Mouse (Mus musculus): ENCODE data around the gene Zeb2. TPM values are rescaled to one million over a fixed set of nuclear protein-coding genes. Genes with fewer than 3 reads are reported as not detected.

Zeb2 gene
- polyA plus RNA-seq, 1 experiment from 2014 or later = 120 TPM

- 51% methylated on average over 4 of the region's 4 CpGs for WGBS
- no peaks in the 10 kb centered on the region for H3K9me3 ChIP-seq (ENCODE audit: control insufficient read depth, low read length)
These were observed 140.7 kb downstream of the Zeb2 start for GRCm38 (mm10) chr2:44976484-44976883.

DNA sequence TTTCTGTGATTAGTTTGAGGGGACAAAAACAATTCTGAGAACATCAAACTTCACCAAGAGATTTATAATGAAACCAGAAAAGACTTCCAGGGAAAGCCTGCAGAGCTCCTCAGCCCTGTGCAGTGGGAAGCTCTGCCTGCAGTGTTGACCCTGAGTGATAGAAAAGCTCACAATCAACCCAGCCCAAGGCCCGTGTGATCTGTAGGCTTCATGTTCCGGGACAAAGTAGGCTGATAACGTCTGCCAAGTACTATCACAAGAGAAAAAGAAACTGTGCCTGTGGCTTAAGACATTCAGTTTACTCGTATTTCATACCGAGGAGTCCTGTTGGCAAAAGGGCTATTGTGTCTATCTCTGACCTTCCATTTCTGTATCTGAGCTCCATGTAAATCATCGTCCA lies 143.4 kb downstream of the Zeb2 start:
- Histone ChIP-seq H3K4me2 (ENCODE audit: low read length) (no peak overlapping the region), H3K9ac (replicated peaks; ENCODE audit: low read depth, low read length) (no peak overlapping the region), H3K4me1 (replicated peaks; ENCODE audit: control insufficient read depth, insufficient read depth, low read length) (peaks cover 4% of the 10 kb centered on the region), H3K9me3 (ENCODE audit: control insufficient read depth, low read length) (no peaks in the 10 kb centered on the region), H3K27me3 (replicated peaks; ENCODE audit: control insufficient read depth, insufficient read depth, low read length) (no peaks in the 10 kb centered on the region), H3K36me3 (ENCODE audit: control insufficient read depth, insufficient read depth) (no peaks in the 10 kb centered on the region), H3K4me3 (replicated peaks; ENCODE audit: low read length) (no peak overlapping the region), H3K27ac (ENCODE audit: low read length) (no peak overlapping the region)
- WGBS = 90% methylated on average over 6 of the region's 6 CpGs
- no peak for ATAC-seq

More at GRCm38 (mm10) chr2:44976484-44976883, 140.7 kb downstream of the Zeb2 start:
- Histone ChIP-seq H3K4me3 (replicated peaks; ENCODE audit: low read length) (no peak overlapping the region), H3K4me2 (ENCODE audit: low read length) (no peak overlapping the region), H3K9ac (replicated peaks; ENCODE audit: low read depth, low read length) (no peak overlapping the region), H3K36me3 (ENCODE audit: control insufficient read depth, insufficient read depth) (no peaks in the 10 kb centered on the region), H3K27me3 (replicated peaks; ENCODE audit: control insufficient read depth, insufficient read depth, low read length) (no peaks in the 10 kb centered on the region), H3K4me1 (replicated peaks; ENCODE audit: control insufficient read depth, insufficient read depth, low read length) (peaks cover 20% of the 10 kb centered on the region), H3K27ac (ENCODE audit: low read length) (no peak overlapping the region)
- no peak for ATAC-seq

- H3K4me2 ChIP-seq (ENCODE audit: low read length) = no peak overlapping the region
- no peak overlapping the region for H3K4me3 ChIP-seq (replicated peaks; ENCODE audit: low read length)
- no peaks in the 10 kb centered on the region for H3K27me3 ChIP-seq (replicated peaks; ENCODE audit: control insufficient read depth, insufficient read depth, low read length)
- H3K9ac ChIP-seq (replicated peaks; ENCODE audit: low read depth, low read length) = no peak overlapping the region
- no peaks in the 10 kb centered on the region for H3K9me3 ChIP-seq (ENCODE audit: control insufficient read depth, low read length)
- no peaks in the 10 kb centered on the region for H3K4me1 ChIP-seq (replicated peaks; ENCODE audit: control insufficient read depth, insufficient read depth, low read length)
- ATAC-seq = no peak
- no peaks in the 10 kb centered on the region for H3K36me3 ChIP-seq (ENCODE audit: control insufficient read depth, insufficient read depth)
- H3K27ac ChIP-seq (ENCODE audit: low read length) = no peak overlapping the region
- 90% methylated on average over 6 of the region's 6 CpGs for WGBS
These were observed 147.0 kb downstream of the Zeb2 start for GRCm38 (mm10) chr2:44970087-44970646.

GRCm38 (mm10) chr2:44969640-44970039 lies 147.6 kb downstream of the Zeb2 start:
- Histone ChIP-seq H3K4me1 (replicated peaks; ENCODE audit: control insufficient read depth, insufficient read depth, low read length) (no peaks in the 10 kb centered on the region), H3K4me3 (replicated peaks; ENCODE audit: low read length) (no peak overlapping the region), H3K27me3 (replicated peaks; ENCODE audit: control insufficient read depth, insufficient read depth, low read length) (no peaks in the 10 kb centered on the region), H3K4me2 (ENCODE audit: low read length) (no peak overlapping the region), H3K36me3 (ENCODE audit: control insufficient read depth, insufficient read depth) (no peaks in the 10 kb centered on the region), H3K9me3 (ENCODE audit: control insufficient read depth, low read length) (no peaks in the 10 kb centered on the region), H3K27ac (ENCODE audit: low read length) (no peak overlapping the region), H3K9ac (replicated peaks; ENCODE audit: low read depth, low read length) (no peak overlapping the region)
- no peak for ATAC-seq
- WGBS = 100% methylated on average over 1 of the region's 1 CpGs

DNA sequence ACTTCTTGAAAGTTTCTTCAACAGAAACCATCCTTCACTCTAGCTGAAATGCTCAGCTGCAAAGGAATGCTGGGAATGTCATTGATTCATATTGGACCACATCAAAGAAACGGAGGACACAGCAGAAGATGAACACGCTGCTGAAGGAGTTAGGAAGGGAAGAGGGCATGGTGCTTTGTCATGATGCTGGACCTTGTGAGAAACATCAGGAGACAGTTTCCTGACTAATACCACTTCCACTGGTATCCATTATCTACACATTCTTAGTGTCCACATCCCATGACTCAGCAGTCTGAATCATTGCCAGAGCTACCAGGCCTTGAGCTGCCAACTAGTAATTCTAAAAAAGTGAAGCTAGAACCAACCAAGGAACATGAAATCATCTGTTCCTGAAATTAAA lies 148.0 kb downstream of the Zeb2 start:
- Histone ChIP-seq H3K9me3 (ENCODE audit: control insufficient read depth, low read length) (no peaks in the 10 kb centered on the region), H3K9ac (replicated peaks; ENCODE audit: low read depth, low read length) (no peak overlapping the region), H3K4me1 (replicated peaks; ENCODE audit: control insufficient read depth, insufficient read depth, low read length) (no peaks in the 10 kb centered on the region), H3K4me3 (replicated peaks; ENCODE audit: low read length) (no peak overlapping the region), H3K36me3 (ENCODE audit: control insufficient read depth, insufficient read depth) (no peaks in the 10 kb centered on the region), H3K4me2 (ENCODE audit: low read length) (no peak overlapping the region), H3K27ac (ENCODE audit: low read length) (no peak overlapping the region), H3K27me3 (replicated peaks; ENCODE audit: control insufficient read depth, insufficient read depth, low read length) (no peaks in the 10 kb centered on the region)
- WGBS = 94% methylated on average over 2 of the region's 2 CpGs
- no peak for ATAC-seq

- Histone ChIP-seq H3K9ac (replicated peaks; ENCODE audit: low read depth, low read length) (no peak overlapping the region), H3K27me3 (replicated peaks; ENCODE audit: control insufficient read depth, insufficient read depth, low read length) (no peaks in the 10 kb centered on the region), H3K4me1 (replicated peaks; ENCODE audit: control insufficient read depth, insufficient read depth, low read length) (no peaks in the 10 kb centered on the region), H3K27ac (ENCODE audit: low read length) (no peak overlapping the region), H3K36me3 (ENCODE audit: control insufficient read depth, insufficient read depth) (no peaks in the 10 kb centered on the region), H3K9me3 (ENCODE audit: control insufficient read depth, low read length) (no peaks in the 10 kb centered on the region), H3K4me3 (replicated peaks; ENCODE audit: low read length) (no peak overlapping the region), H3K4me2 (ENCODE audit: low read length) (no peak overlapping the region)
- ATAC-seq = no peak
- WGBS = 64% methylated on average over 2 of the region's 2 CpGs
These were observed 151.2 kb downstream of the Zeb2 start for GRCm38 (mm10) chr2:44965834-44966555.

DNA sequence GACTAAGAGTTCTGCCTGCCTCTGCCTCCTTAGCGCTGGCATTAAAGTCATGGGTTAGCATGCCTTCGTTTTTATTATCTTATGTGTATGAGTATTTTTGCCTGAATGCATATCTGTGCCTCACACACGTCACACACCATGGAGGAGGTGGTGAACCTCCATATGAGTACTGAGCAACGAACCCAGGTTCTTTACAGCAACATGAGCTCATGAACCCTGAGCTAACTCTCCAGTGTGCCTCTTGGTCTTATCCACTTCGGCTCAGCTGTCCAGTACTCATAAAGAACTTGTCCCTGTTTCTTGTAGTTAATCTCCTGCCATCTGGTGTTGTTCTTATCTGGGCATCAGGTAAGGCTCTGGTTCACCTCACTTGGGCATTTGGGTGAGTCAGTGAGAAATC lies 154.6 kb downstream of the Zeb2 start:
- Histone ChIP-seq H3K4me3 (replicated peaks; ENCODE audit: low read length) (no peak overlapping the region), H3K9ac (replicated peaks; ENCODE audit: low read depth, low read length) (no peak overlapping the region), H3K36me3 (ENCODE audit: control insufficient read depth, insufficient read depth) (no peaks in the 10 kb centered on the region), H3K4me2 (ENCODE audit: low read length) (no peak overlapping the region), H3K4me1 (replicated peaks; ENCODE audit: control insufficient read depth, insufficient read depth, low read length) (no peaks in the 10 kb centered on the region), H3K27me3 (replicated peaks; ENCODE audit: control insufficient read depth, insufficient read depth, low read length) (no peaks in the 10 kb centered on the region), H3K9me3 (ENCODE audit: control insufficient read depth, low read length) (no peaks in the 10 kb centered on the region), H3K27ac (ENCODE audit: low read length) (no peak overlapping the region)
- no peak for ATAC-seq
- WGBS = 90% methylated on average over 5 of the region's 5 CpGs

DNA sequence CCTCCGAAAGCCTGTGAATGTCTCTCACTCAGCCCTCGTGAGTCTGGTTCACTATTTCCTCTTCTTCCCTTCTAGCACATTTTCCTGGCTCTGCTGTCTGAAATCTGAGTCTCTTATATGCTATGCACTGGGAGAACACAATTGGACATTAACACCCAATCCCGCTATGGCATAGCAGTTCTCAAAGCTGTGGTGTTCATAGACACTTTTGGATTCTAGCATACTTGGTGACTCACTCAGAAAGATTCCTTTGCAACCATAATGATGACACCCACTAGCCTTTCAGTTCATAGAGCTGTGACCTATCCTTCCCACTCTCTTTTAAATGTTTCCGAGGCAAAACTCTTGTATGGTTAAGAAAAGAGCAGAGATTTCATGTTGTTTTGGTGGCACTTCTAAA lies 156.0 kb downstream of the Zeb2 start:
- Histone ChIP-seq H3K4me1 (replicated peaks; ENCODE audit: control insufficient read depth, insufficient read depth, low read length) (no peaks in the 10 kb centered on the region), H3K27me3 (replicated peaks; ENCODE audit: control insufficient read depth, insufficient read depth, low read length) (no peaks in the 10 kb centered on the region), H3K9ac (replicated peaks; ENCODE audit: low read depth, low read length) (no peak overlapping the region), H3K36me3 (ENCODE audit: control insufficient read depth, insufficient read depth) (no peaks in the 10 kb centered on the region), H3K9me3 (ENCODE audit: control insufficient read depth, low read length) (no peaks in the 10 kb centered on the region), H3K4me2 (ENCODE audit: low read length) (no peak overlapping the region), H3K4me3 (replicated peaks; ENCODE audit: low read length) (no peak overlapping the region), H3K27ac (ENCODE audit: low read length) (no peak overlapping the region)
- no peak for ATAC-seq
- 93% methylated on average over 4 of the region's 4 CpGs for WGBS

DNA sequence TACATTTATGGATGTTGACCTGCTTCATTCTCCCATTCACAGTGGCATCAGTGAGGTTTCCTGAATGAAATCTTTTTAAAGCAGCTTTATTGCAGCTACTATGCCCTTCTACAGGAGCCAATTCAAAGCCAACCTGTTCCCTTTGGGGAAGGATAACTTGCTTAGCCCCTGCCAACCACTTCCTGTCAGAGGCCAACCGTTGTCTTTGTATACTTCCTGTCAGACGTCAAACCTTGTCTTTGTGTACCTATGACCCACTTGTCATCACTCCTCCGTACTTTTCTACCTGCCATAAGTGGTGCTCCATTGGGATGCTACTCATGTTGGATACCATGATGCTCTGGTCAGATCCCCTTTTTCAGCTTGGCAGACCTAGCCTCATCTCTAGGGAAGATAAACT lies 156.6 kb downstream of the Zeb2 start:
- ATAC-seq = no peak
- Histone ChIP-seq H3K4me1 (replicated peaks; ENCODE audit: control insufficient read depth, insufficient read depth, low read length) (no peaks in the 10 kb centered on the region), H3K4me3 (replicated peaks; ENCODE audit: low read length) (no peak overlapping the region), H3K9me3 (ENCODE audit: control insufficient read depth, low read length) (no peaks in the 10 kb centered on the region), H3K36me3 (ENCODE audit: control insufficient read depth, insufficient read depth) (no peaks in the 10 kb centered on the region), H3K27ac (ENCODE audit: low read length) (no peak overlapping the region), H3K9ac (replicated peaks; ENCODE audit: low read depth, low read length) (no peak overlapping the region), H3K27me3 (replicated peaks; ENCODE audit: control insufficient read depth, insufficient read depth, low read length) (no peaks in the 10 kb centered on the region), H3K4me2 (ENCODE audit: low read length) (no peak overlapping the region)
- WGBS = 89% methylated on average over 3 of the region's 3 CpGs
